Mouse (Mus musculus): ENCODE data around the gene Nox4.

Gene Nox4

GRCm38 (mm10) chr7:87245856-87246579 is at the start of gene Nox4:
TSS of gene Nox4 (plus strand) at chr7:87246096.
- no peak for DNase-seq (ENCODE audit: low spot score in 2 of 2)

GRCm38 (mm10) chr7:87204751-87205150 is 41.1 kb upstream of the Nox4 start:
- no peak for DNase-seq (ENCODE audit: low spot score in 2 of 2)

- DNase-seq (ENCODE audit: low spot score in 2 of 2), result no peak
Measured at GRCm38 (mm10) chr7:87221712-87222111, 24.2 kb upstream of the Nox4 start.

- DNase-seq (ENCODE audit: low spot score in 2 of 2), result no peak
Measured at GRCm38 (mm10) chr7:87222751-87223150, 23.1 kb upstream of the Nox4 start.

GRCm38 (mm10) chr7:87225617-87226016 is 20.3 kb upstream of the Nox4 start:
- DNase-seq (ENCODE audit: low spot score in 2 of 2), result no peak

GRCm38 (mm10) chr7:87227051-87227948 is 18.6 kb upstream of the Nox4 start:
- no peak for DNase-seq (ENCODE audit: low spot score in 2 of 2)

GRCm38 (mm10) chr7:87229502-87229901 is 16.4 kb upstream of the Nox4 start:
- DNase-seq (ENCODE audit: low spot score in 2 of 2), result no peak

- no peak for DNase-seq (ENCODE audit: low spot score in 2 of 2)
Measured at GRCm38 (mm10) chr7:87241139-87241538, 4.8 kb upstream of the Nox4 start.

GRCm38 (mm10) chr7:87246580-87246934 is 661 bp downstream of the Nox4 start:
- no peak for DNase-seq (ENCODE audit: low spot score in 2 of 2)

- no peak for DNase-seq (ENCODE audit: low spot score in 2 of 2)
Measured at GRCm38 (mm10) chr7:87246940-87247339, 1.0 kb downstream of the Nox4 start.

- no peak for DNase-seq (ENCODE audit: low spot score in 2 of 2)
Measured at GRCm38 (mm10) chr7:87247926-87248325, 2.0 kb downstream of the Nox4 start.

- DNase-seq (ENCODE audit: low spot score in 2 of 2), result no peak
Measured at GRCm38 (mm10) chr7:87252071-87252470, 6.2 kb downstream of the Nox4 start.

GRCm38 (mm10) chr7:87277225-87277624 is 31.3 kb downstream of the Nox4 start:
- DNase-seq (ENCODE audit: low spot score in 2 of 2), result no peak

- no peak for DNase-seq (ENCODE audit: low spot score in 2 of 2)
Measured at GRCm38 (mm10) chr7:87303726-87304315, 57.9 kb downstream of the Nox4 start.

- no peak for DNase-seq (ENCODE audit: low spot score in 2 of 2)
Measured at GRCm38 (mm10) chr7:87321571-87321970, 75.7 kb downstream of the Nox4 start.

- DNase-seq (ENCODE audit: low spot score in 2 of 2), result no peak
Measured at GRCm38 (mm10) chr7:87322085-87322484, 76.2 kb downstream of the Nox4 start.

- no peak for DNase-seq (ENCODE audit: low spot score in 2 of 2)
Measured at GRCm38 (mm10) chr7:87330782-87331558, 85.1 kb downstream of the Nox4 start.

- DNase-seq (ENCODE audit: low spot score in 2 of 2), result no peak
Measured at GRCm38 (mm10) chr7:87345598-87345997, 99.7 kb downstream of the Nox4 start.

- no peak for DNase-seq (ENCODE audit: low spot score in 2 of 2)
Measured at GRCm38 (mm10) chr7:87352818-87353217, 106.9 kb downstream of the Nox4 start.

GRCm38 (mm10) chr7:87367834-87368233 is 121.9 kb downstream of the Nox4 start:
- no peak for DNase-seq (ENCODE audit: low spot score in 2 of 2)

GRCm38 (mm10) chr7:87369131-87369530 is 123.2 kb downstream of the Nox4 start:
- no peak for DNase-seq (ENCODE audit: low spot score in 2 of 2)

- no peak for DNase-seq (ENCODE audit: low spot score in 2 of 2)
Measured at GRCm38 (mm10) chr7:87370789-87371188, 124.9 kb downstream of the Nox4 start.

All from spleen, postnatal 14 days (tissue).